Mouse (Mus musculus) embryo, embryonic 9.5 days (tissue): ENCODE measurements around the gene Mgat5b.
A peak's percentile ranks its signal among the peaks of the same experiment; 100 is the strongest.
"Not testable (repeated sequence)": the region's sequence is repeated elsewhere in the genome, so short reads cannot be mapped to it uniquely, and the experiment has no call there.

Experiments used
- DNase-seq: peaks from one replicate; pipeline ENCODE4 v3.0.0-alpha.2; 2017; ENCODE audit errors: extremely low spot score

The Mgat5b gene

GRCm38 (mm10) chr11:116918323-116919185, at the start of gene Mgat5b:
Mgat5b (plus strand) TSS chr11:116918863.
- DNase-seq, result peak; percentile 91

GRCm38 (mm10) chr11:116869223-116869622, 49.4 kb upstream of the Mgat5b start:
- DNase-seq, result no peak

GRCm38 (mm10) chr11:116869641-116870040, 49.0 kb upstream of the Mgat5b start:
- DNase-seq, result no peak

DNA sequence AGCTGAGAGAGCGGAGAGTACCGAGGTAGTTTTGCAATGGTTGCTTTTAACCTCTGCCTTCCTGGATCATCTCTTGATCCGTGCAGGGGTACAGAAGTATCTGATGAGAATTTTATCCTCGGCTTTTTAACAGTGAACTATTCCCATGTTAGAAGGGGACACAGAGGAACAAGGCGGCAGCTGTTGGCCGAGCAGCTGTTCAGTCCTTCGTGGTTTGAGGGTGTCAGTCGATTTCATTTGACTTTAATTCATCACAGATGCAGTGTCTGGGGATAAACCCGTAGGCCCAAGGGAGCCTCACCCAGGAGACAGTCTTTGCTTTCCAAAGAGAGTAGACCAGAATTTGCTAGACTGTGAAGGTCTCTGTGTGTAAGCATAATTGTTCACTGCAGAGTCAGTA, 47.1 kb upstream of the Mgat5b start:
- DNase-seq, result no peak

DNA sequence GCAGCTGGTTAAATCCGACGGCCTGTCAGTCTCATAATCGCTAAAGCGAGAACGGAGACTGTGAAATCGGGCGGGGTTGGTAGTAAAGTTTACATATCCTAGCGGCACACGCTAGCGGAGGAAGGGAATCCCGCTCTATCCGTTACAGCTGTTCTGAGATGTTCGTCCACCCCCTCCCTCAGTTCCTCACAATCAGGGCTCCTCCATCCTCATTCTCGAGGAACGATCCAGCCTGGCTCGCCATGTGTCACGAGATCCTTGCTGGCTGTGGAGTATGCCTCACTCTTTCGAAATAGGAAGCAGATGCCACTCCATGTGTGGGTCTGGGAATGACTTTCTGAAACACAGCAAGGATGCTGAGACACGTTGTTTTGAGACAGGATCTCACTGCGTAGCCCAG, 44.7 kb upstream of the Mgat5b start:
- no peak for DNase-seq

DNA sequence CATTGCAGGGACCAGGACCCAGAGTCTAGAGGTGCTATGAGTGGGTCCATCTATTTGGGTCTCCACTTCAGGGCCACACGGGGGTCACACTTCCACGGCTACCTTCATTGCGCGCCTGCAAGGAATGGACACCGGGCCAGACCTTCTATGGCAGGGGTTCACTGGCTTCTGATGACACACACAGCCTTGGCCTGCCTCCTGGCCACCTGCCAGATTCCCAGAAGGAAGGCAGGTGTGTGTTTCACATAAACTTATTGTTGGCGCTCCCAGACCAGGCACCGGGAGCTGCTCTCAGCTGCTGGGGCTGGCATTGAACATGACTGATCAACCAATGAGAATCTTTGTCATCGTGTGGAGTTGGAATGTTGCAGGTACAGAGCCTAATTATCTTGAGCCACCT, 40.2 kb upstream of the Mgat5b start:
- DNase-seq, result no peak

DNA sequence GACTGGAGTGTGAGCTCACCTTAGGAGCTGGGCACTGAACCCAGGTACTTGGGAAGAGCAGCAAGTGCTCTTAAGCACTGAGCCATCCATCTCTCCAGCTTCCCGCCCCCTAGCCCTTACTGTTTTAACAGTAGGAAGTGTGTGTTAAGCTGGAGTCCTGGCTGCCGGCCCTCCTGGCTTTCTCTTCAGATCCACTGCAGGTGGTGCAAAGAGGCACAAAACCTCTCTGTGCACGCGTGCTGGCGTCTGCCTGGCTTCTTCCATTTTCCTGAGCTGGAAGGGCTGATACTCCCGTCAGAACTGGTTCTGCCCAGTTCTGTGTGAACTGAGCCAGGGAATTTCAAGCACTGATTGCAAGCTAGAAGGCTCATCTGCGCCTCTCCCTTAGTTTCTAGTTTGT, 37.8 kb upstream of the Mgat5b start:
- no peak for DNase-seq

- DNase-seq, result no peak
Measured at GRCm38 (mm10) chr11:116881440-116881839, 37.2 kb upstream of the Mgat5b start.

- DNase-seq, result no peak
Measured at GRCm38 (mm10) chr11:116882446-116882845, 36.2 kb upstream of the Mgat5b start.

- no peak for DNase-seq
Measured at GRCm38 (mm10) chr11:116884061-116884460, 34.6 kb upstream of the Mgat5b start.

- peak; percentile 84 for DNase-seq
Measured at GRCm38 (mm10) chr11:116885275-116886151, 33.1 kb upstream of the Mgat5b start.

DNA sequence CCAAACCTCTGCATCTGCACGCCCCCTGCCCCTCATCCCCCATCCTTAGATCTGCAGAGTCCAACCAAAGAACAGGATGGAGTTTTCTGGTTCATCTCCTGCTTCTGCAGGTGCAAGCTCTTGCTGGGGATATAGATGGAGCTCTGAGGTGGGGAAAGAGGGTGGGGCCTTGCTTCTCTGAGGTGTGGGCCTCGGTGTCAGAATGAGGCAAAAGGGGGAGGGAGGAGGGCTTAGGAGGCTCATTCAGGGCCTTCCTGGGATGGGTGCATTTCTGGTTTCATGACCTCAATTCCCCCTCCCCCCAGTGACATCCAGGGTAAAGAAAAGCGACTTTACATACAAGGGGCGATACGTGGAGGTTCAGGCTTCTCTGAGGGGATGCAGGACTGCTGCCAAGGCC, 31.5 kb upstream of the Mgat5b start:
- no peak for DNase-seq

DNA sequence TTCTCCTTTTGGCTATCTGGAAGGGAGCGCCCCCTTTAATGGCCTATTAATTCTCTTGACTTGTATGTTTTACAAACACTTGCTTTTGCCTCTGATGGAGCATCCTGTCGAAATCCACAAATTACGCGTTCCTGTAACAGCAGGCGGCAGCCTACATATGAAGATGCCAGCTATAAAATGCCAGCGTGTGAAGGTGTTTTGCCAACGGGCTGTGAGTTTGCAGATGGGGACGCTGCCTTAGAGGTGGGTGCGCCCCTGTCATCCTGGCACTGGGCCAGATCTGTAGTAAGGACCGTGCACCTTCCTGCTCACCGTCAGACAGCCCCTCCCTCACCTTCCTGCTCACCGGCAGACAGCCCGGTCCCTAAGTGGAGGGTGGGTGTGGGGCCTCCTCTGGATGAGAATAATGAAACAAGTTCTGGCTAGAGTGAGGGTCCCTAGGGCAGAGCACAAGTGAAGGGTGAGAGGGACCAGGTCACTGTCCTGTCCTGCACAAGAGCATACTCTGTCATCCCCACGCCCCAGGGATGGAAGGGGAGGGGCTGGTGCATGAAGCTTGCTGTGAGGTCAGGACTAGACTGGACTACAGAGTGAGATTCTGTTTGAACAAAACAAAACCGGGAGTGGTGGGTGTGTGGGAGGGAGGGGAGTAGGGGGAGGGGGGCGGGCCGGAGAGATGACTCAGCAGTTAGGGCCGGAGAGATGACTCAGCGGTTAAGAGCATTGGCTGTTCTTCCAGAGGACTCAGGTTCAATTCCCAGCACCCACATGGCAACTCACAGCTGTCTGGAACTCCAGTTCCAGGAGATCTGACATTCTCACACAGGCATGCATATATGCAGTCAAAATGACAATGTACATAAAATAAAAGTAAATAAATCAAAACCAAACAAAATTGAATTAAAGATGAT, 24.9 kb upstream of the Mgat5b start:
- DNase-seq, result no peak

GRCm38 (mm10) chr11:116895402-116895801, 23.3 kb upstream of the Mgat5b start:
- DNase-seq, result no peak

- DNase-seq, result no peak
Measured at GRCm38 (mm10) chr11:116899247-116899646, 19.4 kb upstream of the Mgat5b start.

DNA sequence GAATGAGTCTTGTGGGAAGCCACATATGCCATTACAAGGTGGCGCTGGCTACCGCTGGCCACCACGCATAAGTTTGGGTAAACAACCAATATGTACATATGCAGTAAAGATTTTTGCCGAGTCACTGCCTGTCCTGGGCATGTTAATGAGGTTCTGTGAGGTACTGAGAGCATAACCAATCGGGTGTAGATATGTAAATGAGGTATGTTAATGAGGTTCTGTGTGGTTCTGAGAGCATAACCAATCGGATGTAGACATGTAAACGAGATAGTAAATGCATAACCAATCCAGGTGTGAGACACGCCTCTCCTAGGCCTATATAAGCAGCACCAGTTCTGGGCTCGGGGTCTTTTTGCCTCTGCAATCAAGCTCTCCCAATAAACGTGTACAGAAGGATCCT, 16.1 kb upstream of the Mgat5b start:
- DNase-seq, result not testable (repeated sequence)

- no peak for DNase-seq
Measured at GRCm38 (mm10) chr11:116905741-116906456, 12.8 kb upstream of the Mgat5b start.

DNA sequence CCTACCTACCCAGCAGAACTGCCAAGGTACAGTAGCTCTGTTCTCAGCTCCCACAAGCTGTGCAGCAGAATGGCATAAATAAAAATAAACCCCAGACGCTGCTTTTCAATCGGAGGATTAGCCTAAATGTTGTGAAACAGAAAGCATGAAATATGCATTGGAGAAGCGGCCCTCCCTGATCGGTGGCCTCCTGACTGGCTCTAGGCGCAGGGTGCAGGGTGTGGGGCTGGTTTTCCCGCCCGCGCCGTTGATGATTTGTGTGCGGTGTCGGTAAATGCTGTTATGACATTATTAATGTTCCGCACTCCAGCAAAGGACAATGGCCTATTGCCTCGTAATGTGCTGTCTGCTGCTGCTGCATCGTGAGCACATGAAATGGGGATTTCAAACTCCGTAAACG, 5.1 kb upstream of the Mgat5b start:
- no peak for DNase-seq

DNA sequence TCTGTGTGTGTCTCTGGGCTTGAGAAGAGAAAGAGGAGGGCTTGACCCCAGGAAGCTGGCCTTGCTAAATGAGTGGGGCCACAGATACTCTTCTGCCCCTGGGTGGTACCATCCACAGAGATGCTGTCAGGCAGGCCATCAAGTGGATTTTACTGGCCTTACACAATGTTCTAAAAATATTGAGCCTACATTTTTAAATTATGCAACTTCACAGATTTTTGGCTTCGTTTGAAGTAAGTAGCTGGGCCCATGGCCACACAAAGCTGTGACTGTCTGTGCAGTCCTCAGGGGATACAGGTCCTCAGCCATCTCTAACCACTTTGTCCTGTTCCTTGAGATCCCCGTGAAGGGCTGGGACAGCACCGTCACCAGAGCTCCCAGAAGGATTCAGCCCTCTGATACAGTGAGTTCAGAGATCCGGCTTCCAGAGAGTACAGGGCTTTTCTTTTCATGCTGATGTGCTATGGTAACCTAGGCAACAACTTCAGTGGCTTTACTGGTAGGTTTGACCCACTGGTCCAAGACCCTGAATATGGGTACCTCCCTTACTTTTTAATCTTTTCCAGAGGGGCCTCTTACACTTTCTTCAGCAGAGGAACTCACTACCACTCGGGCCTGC, 4.3 kb upstream of the Mgat5b start:
- no peak for DNase-seq

- no peak for DNase-seq
Measured at GRCm38 (mm10) chr11:116915241-116915640, 3.4 kb upstream of the Mgat5b start.

GRCm38 (mm10) chr11:116917361-116917760, 1.3 kb upstream of the Mgat5b start:
- DNase-seq, result no peak
